Comparison of ENCODE assay signal across 10 mouse cellular contexts in the genomic region with DNA sequence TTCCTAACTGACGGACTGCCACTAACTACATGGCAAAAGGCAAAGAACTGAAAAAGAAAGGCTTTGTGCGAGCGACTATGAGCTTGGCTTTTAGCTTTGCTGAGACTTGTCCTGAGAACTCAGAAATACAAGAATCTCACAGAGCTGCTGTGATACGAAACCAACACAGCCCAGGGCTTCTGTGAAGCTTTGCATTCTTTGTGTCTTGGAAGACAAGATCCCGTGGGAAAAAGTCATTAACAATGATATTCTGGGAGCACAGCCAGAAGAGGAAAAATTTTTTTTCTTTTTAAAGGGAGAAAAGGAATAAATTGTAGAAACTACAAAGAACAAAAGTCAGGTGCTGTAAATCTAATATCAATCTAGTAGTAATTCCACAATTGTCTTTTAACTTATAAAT. TPM values are rescaled to one million over a fixed set of nuclear protein-coding genes. Genes with fewer than 3 reads are reported as not detected.
DNase-seq lines count a peak whose midpoint lies in the region; ATAC-seq and TF ChIP-seq lines count a peak whose summit lies in the region.
"Had no signal": no experiment of that assay in that cellular context is flagged by ENCODE, and none has a peak within 500 bp of the region (broad histone marks: within the 10 kb centered on the region; RNA-seq: fewer than 3 reads in every experiment).

No protein-coding gene starts in this region.

- no peak for ATAC-seq in embryonic facial prominence, embryonic 13.5 days (ENCODE audit: insufficient number of reproducible peaks, insufficient read depth, low FRiP score, low TSS enrichment, low read depth)
- ATAC-seq in hindbrain, embryonic 13.5 days (ENCODE audit: low FRiP score), result no peak
- ATAC-seq in hindbrain, embryonic 11.5 days (ENCODE audit: low FRiP score), result no peak
- ATAC-seq: forebrain, embryonic 13.5 days had no signal

- no peaks in the 10 kb centered on the region for H3K27me3 ChIP-seq in embryonic facial prominence, embryonic 13.5 days
- no peaks in the 10 kb centered on the region for H3K27me3 ChIP-seq in embryonic facial prominence, embryonic 10.5 days (replicated peaks; ENCODE audit: low read depth, poor library complexity, severe bottlenecking)
- H3K27me3 ChIP-seq in hindbrain, embryonic 13.5 days, result no peaks in the 10 kb centered on the region
- no peaks in the 10 kb centered on the region for H3K27me3 ChIP-seq in hindbrain, embryonic 11.5 days (ENCODE audit: control insufficient read depth, insufficient read depth, low read length)
- no peaks in the 10 kb centered on the region for H3K27me3 ChIP-seq in small intestine, adult 2 months (ENCODE audit: control insufficient read depth, insufficient read depth, low read length)
- H3K27me3 ChIP-seq: forebrain, embryonic 13.5 days had no signal

- no peak for TF ChIP-seq POLR2A in small intestine, adult 2 months (IDR thresholded peaks at IDR 0.05; ENCODE audit: low read depth, low read length)

- WGBS in embryonic facial prominence, embryonic 13.5 days, result 57% methylated on average over 5 of the region's 5 CpGs
- 84% methylated on average over 5 of the region's 5 CpGs for WGBS in embryonic facial prominence, embryonic 10.5 days
- 55% methylated on average over 5 of the region's 5 CpGs for WGBS in hindbrain, embryonic 13.5 days
- WGBS in hindbrain, embryonic 11.5 days, result 80% methylated on average over 5 of the region's 5 CpGs
- 79% methylated on average over 5 of the region's 5 CpGs for WGBS in small intestine, adult 2 months

- H3K4me2 ChIP-seq in embryonic facial prominence, embryonic 13.5 days, result no peak overlapping the region
- no peak overlapping the region for H3K4me2 ChIP-seq in hindbrain, embryonic 13.5 days
- no peak overlapping the region for H3K4me2 ChIP-seq in hindbrain, embryonic 11.5 days (replicated peaks; ENCODE audit: low read depth, low read length)
- H3K4me2 ChIP-seq: forebrain, embryonic 13.5 days; liver, embryonic 11.5 days had no signal

- peak overlapping the region; percentile 71 for H3K27ac ChIP-seq in embryonic facial prominence, embryonic 13.5 days
- no peak overlapping the region for H3K27ac ChIP-seq in embryonic facial prominence, embryonic 10.5 days (replicated peaks)
- H3K27ac ChIP-seq in hindbrain, embryonic 13.5 days, result peak overlapping the region; percentile 20
- H3K27ac ChIP-seq in hindbrain, embryonic 11.5 days (ENCODE audit: low read depth, low read length), result no peak overlapping the region
- 0 out of 2 replicates have a peak overlapping the region, but pooled peaks have one; percentile 21 for H3K27ac ChIP-seq in small intestine, adult 2 months (ENCODE audit: insufficient read depth, low read depth, low read length)
- H3K27ac ChIP-seq: forebrain, embryonic 13.5 days had no signal

- H3K9ac ChIP-seq in embryonic facial prominence, embryonic 13.5 days, result no peak overlapping the region
- H3K9ac ChIP-seq in hindbrain, embryonic 13.5 days, result no peak overlapping the region
- no peak overlapping the region for H3K9ac ChIP-seq in hindbrain, embryonic 11.5 days (ENCODE audit: low read depth, low read length)
- H3K9ac ChIP-seq: forebrain, embryonic 13.5 days had no signal

- H3K4me3 ChIP-seq in embryonic facial prominence, embryonic 13.5 days, result no peak overlapping the region
- no peak overlapping the region for H3K4me3 ChIP-seq in embryonic facial prominence, embryonic 10.5 days
- no peak overlapping the region for H3K4me3 ChIP-seq in hindbrain, embryonic 13.5 days
- H3K4me3 ChIP-seq in hindbrain, embryonic 11.5 days (ENCODE audit: low read depth, low read length), result no peak overlapping the region
- H3K4me3 ChIP-seq in small intestine, adult 2 months (ENCODE audit: low read depth, low read length), result no peak overlapping the region
- H3K4me3 ChIP-seq: forebrain, embryonic 13.5 days had no signal

- peaks cover 44% of the 10 kb centered on the region for H3K36me3 ChIP-seq in embryonic facial prominence, embryonic 13.5 days
- peaks cover 53% of the 10 kb centered on the region for H3K36me3 ChIP-seq in embryonic facial prominence, embryonic 10.5 days (replicated peaks)
- peaks cover 70% of the 10 kb centered on the region for H3K36me3 ChIP-seq in hindbrain, embryonic 13.5 days
- no peaks in the 10 kb centered on the region for H3K36me3 ChIP-seq in hindbrain, embryonic 11.5 days (ENCODE audit: control insufficient read depth, insufficient read depth, low read length)
- H3K36me3 ChIP-seq in small intestine, adult 2 months (ENCODE audit: control insufficient read depth, insufficient read depth, low read length), result no peaks in the 10 kb centered on the region

- H3K4me1 ChIP-seq in embryonic facial prominence, embryonic 13.5 days, result no peaks in the 10 kb centered on the region
- H3K4me1 ChIP-seq in embryonic facial prominence, embryonic 10.5 days, result no peaks in the 10 kb centered on the region
- H3K4me1 ChIP-seq in hindbrain, embryonic 13.5 days (replicated peaks), result no peaks in the 10 kb centered on the region
- H3K4me1 ChIP-seq in hindbrain, embryonic 11.5 days (replicated peaks; ENCODE audit: control insufficient read depth, insufficient read depth, low read length), result no peaks in the 10 kb centered on the region
- H3K4me1 ChIP-seq in small intestine, adult 2 months (ENCODE audit: control insufficient read depth, insufficient read depth, insufficient read length, low read length), result no peaks in the 10 kb centered on the region

- no peak for DNase-seq in embryonic facial prominence, embryonic 10.5 days (ENCODE audit: low spot score)
- DNase-seq in hindbrain, embryonic 11.5 days (ENCODE audit: low spot score), result no peak
- DNase-seq in lung, postnatal 10 days, result peak; percentile 33
- DNase-seq in lung, postnatal 14 days, result no peak
- no peak for DNase-seq in frontal cortex, postnatal 36 days (ENCODE audit: low spot score in 2 of 2)

- no peaks in the 10 kb centered on the region for H3K9me3 ChIP-seq in embryonic facial prominence, embryonic 13.5 days
- H3K9me3 ChIP-seq in embryonic facial prominence, embryonic 10.5 days, result no peaks in the 10 kb centered on the region
- H3K9me3 ChIP-seq in hindbrain, embryonic 13.5 days, result no peaks in the 10 kb centered on the region
- H3K9me3 ChIP-seq in hindbrain, embryonic 11.5 days (ENCODE audit: control insufficient read depth, low read length), result no peaks in the 10 kb centered on the region
- H3K9me3 ChIP-seq: forebrain, embryonic 13.5 days had no signal

- no peak for TF ChIP-seq CTCF in small intestine, adult 2 months (IDR thresholded peaks at IDR 0.05; ENCODE audit: extremely low read depth, insufficient read length, insufficient replicate concordance, low read depth, low read length)

RNA-seq across cellular contexts. Expression of gene Slc1a4, which starts 23.5 kb away (rescaled TPM):
- 12.5 and 14.3 TPM in 2 replicates for polyA plus RNA-seq in embryonic facial prominence, embryonic 13.5 days (2015; fragmentation: Nextera tagmentation; extraction: Ambion mirVana)
- 13.5 TPM in 2 replicates for polyA plus RNA-seq in embryonic facial prominence, embryonic 10.5 days (2016; fragmentation: Nextera tagmentation; extraction: Ambion mirVana)
- 39.5 and 40.8 TPM in 2 replicates for polyA plus RNA-seq in hindbrain, embryonic 13.5 days (2015; fragmentation: Nextera tagmentation; extraction: Ambion mirVana)
- 19.3 and 19.4 TPM in 2 replicates for polyA plus RNA-seq in hindbrain, embryonic 11.5 days (2014; fragmentation: Nextera tagmentation; extraction: Ambion mirVana)
- polyA plus RNA-seq in small intestine, adult 2 months (2012; rRNA removed), result 3.3 and 4.3 TPM in 2 replicates

RNA-seq across cellular contexts. Expression of gene Cep68, which starts 59.8 kb away (rescaled TPM):
- polyA plus RNA-seq in embryonic facial prominence, embryonic 13.5 days (2015; fragmentation: Nextera tagmentation; extraction: Ambion mirVana), result 39.0 and 39.1 TPM in 2 replicates
- 43.6 and 46.9 TPM in 2 replicates for polyA plus RNA-seq in embryonic facial prominence, embryonic 10.5 days (2016; fragmentation: Nextera tagmentation; extraction: Ambion mirVana)
- 25.8 and 26.2 TPM in 2 replicates for polyA plus RNA-seq in hindbrain, embryonic 13.5 days (2015; fragmentation: Nextera tagmentation; extraction: Ambion mirVana)
- polyA plus RNA-seq in hindbrain, embryonic 11.5 days (2014; fragmentation: Nextera tagmentation; extraction: Ambion mirVana), result 27.1 and 33.2 TPM in 2 replicates
- polyA plus RNA-seq in small intestine, adult 2 months (2012; rRNA removed), result 3.5 and 4.6 TPM in 2 replicates

Comparison
In these comparisons a context has a peak if more than half of its experiments do, and no peak if none do; other contexts are left out.
1. H3K27ac ChIP-seq: peak in embryonic facial prominence, embryonic 13.5 days (single experiment), hindbrain, embryonic 13.5 days (single experiment) and small intestine, adult 2 months (single experiment); none in embryonic facial prominence, embryonic 10.5 days (single experiment) and hindbrain, embryonic 11.5 days (single experiment).